Mouse (Mus musculus): ENCODE data around the gene Krtap4-6.

- TF ChIP-seq POLR2A (IDR thresholded peaks at IDR 0.05; ENCODE audit: control insufficient read depth, extremely low read depth, insufficient read depth, low read length, poor library complexity) (no peak), CTCF (IDR thresholded peaks at IDR 0.05; ENCODE audit: borderline replicate concordance, control insufficient read depth, extremely low read depth, insufficient read depth, low read length, poor library complexity) (no peak)
These were observed 24.7 kb upstream of the Krtap4-6 start, which contains the start of gene Gm14190 for GRCm38 (mm10) chr11:99690463-99690862.

Data from thymus, adult 2 months (tissue).